Mouse (Mus musculus): ENCODE data around the gene Sh3gl3.

- no peak for TF ChIP-seq CTCF (IDR thresholded peaks at IDR 0.05; ENCODE audit: borderline replicate concordance, control insufficient read depth, extremely low read depth, insufficient read depth, low read length, poor library complexity)
- no peak for TF ChIP-seq POLR2A (IDR thresholded peaks at IDR 0.05; ENCODE audit: control insufficient read depth, extremely low read depth, insufficient read depth, low read length, poor library complexity)
These were observed 153.6 kb downstream of the Sh3gl3 start for GRCm38 (mm10) chr7:82327201-82327600.

Data from thymus, adult 2 months (tissue).